Mouse (Mus musculus): ENCODE data around the gene Lmf1.

Lmf1 gene

GRCm38 (mm10) chr17:25568206-25568605, 10.7 kb upstream of the Lmf1 start:
- peak in 1 of 2 experiments; percentile 38 for DNase-seq (ENCODE audit: low spot score in 2 of 2)

- peak in 1 of 2 experiments; percentile 23 for DNase-seq (ENCODE audit: low spot score in 2 of 2)
Observed at GRCm38 (mm10) chr17:25568880-25569279, 10.0 kb upstream of the Lmf1 start.

GRCm38 (mm10) chr17:25569833-25570647, 8.8 kb upstream of the Lmf1 start:
- DNase-seq (ENCODE audit: low spot score in 2 of 2): no peak

GRCm38 (mm10) chr17:25570648-25571452, 8.0 kb upstream of the Lmf1 start, which contains the start of gene Sox8:
Sox8 (minus strand) TSS chr17:25570686.
- peak; percentile 84 to 87 for DNase-seq (ENCODE audit: low spot score in 2 of 2)

GRCm38 (mm10) chr17:25571453-25571820, 7.4 kb upstream of the Lmf1 start:
- DNase-seq (ENCODE audit: low spot score in 2 of 2): no peak

- DNase-seq (ENCODE audit: low spot score in 2 of 2): peak in 1 of 2 experiments; percentile 25
Observed at GRCm38 (mm10) chr17:25575208-25575971, 3.5 kb upstream of the Lmf1 start.

DNA sequence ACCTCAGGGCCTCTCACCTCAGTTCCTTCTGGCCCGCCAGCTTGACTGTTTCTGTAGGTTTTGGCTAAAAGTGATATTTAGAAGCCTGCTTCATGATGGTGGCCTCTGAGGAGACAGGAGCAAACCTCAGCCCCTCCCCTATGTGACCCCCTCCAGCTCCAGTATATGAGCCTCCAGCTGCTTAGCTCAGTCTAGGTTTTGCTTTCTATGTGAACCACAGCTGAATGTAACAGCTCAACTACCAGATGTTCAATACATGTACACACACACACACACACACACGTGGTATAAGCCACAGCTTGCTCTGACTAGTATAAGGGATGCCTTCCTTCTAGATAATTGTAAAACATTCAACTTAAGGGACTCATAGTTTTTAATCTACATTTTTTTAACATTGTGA, 2.9 kb upstream of the Lmf1 start:
- DNase-seq (ENCODE audit: low spot score in 2 of 2): no peak

DNA sequence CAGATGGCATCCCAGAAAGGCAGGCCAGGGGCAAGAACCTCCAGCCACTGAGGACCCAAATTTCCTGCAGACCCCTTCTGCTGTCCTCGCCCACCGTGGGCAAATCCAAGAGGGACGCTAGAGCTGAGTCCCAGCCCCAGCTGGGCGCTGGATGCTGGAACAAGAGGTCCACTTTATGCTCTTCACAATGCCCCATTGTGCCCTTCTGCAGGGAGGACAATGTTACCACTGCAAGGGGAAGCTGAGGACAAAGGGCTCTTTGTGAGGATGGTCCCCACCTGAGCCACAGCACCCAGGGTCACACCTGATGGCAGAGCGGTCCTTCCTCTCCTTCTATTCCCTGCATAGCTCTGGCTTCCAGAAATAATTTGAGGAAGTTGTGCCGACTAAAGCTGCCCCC, 1.6 kb upstream of the Lmf1 start:
- DNase-seq (ENCODE audit: low spot score in 2 of 2): no peak

GRCm38 (mm10) chr17:25577702-25578101, 1.2 kb upstream of the Lmf1 start:
- no peak for DNase-seq (ENCODE audit: low spot score in 2 of 2)

GRCm38 (mm10) chr17:25579332-25580047, 605 bp downstream of the Lmf1 start:
- peak in 1 of 2 experiments; percentile 15 for DNase-seq (ENCODE audit: low spot score in 2 of 2)

GRCm38 (mm10) chr17:25582076-25582475, 3.2 kb downstream of the Lmf1 start:
- DNase-seq (ENCODE audit: low spot score in 2 of 2): no peak

DNA sequence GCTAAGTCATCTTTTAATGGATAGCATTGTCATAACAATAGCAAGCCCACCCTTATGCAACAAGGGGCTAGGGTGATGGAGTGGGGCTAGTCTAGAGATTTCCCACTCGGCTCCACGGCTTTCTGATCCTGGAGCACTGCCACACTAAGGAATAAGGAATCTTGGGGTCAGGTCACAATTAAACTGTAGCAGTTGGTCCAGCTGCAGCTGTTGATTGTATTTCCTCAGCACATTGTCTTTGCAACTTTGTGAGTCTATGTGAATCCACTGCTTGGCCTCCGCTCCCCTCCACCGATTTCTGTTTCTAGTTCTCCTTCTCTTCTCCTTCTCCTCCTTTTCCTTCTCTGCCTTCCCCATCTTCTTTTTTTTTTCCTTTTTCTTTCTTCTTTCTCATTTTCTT, 4.2 kb downstream of the Lmf1 start:
- DNase-seq (ENCODE audit: low spot score in 2 of 2): no peak

GRCm38 (mm10) chr17:25583858-25584257, 5.0 kb downstream of the Lmf1 start:
- DNase-seq (ENCODE audit: low spot score in 2 of 2): no peak

DNA sequence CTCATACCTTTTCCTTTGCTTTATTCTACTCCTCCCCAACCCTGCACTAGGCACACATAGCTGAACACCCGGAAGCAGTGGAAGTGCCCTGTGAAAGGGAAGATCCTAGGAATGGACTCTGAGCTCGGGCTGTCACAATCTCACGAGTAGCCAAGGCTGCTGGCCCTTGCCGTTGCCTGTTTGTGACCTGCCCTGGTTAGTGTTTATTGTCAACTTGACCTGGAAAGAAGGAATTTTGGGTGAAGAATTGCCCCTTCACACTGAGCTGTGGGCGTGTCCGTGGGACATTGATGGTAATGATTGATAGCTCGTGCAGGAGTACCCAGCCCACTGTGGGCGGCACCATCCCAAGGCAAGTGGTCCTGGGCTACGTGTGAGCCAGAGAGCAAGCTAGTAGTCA, 5.8 kb downstream of the Lmf1 start:
- DNase-seq (ENCODE audit: low spot score in 2 of 2): no peak

GRCm38 (mm10) chr17:25590068-25590467, 11.2 kb downstream of the Lmf1 start:
- no peak for DNase-seq (ENCODE audit: low spot score in 2 of 2)

DNA sequence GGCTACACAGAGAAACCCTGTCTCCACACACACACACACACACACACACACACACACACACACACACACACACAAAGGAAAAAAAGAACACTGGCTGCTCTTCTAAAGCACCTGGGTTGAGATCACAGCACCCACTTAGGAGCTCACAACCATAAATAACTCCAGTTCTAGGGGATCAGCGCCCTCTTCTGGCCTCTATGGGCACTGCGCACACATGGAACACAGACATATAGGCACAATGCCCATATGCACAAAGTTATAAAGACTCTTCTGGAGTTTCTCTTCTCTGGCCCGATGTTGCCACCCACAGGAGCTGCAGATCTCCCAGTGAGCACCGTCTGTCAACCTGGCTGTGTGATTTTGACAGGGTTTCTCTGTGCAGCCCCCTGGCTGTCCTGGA, 12.1 kb downstream of the Lmf1 start:
- no peak for DNase-seq (ENCODE audit: low spot score in 2 of 2)

DNA sequence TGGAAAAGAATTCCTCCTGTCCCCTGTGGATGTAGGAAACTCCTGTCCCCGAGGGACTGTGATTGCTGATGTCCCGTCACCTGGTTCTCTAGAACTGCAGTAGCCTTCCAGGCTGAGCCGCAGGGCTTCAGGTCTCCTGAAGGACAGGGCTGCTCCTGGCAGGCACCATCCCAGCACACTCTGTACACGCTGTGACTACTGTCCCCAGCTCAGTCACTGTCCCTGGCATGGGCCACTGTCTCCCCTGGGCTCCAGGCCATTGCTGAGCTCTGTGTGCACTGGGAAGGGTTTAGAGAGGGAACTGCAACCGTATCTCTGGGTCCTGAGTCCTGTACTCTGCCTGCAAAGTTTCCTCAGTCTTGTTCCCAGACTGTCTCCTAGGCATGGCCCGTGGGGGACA, 13.5 kb downstream of the Lmf1 start:
- DNase-seq (ENCODE audit: low spot score in 2 of 2): no peak

- DNase-seq (ENCODE audit: low spot score in 2 of 2): no peak
Observed at GRCm38 (mm10) chr17:25593411-25594261, 14.8 kb downstream of the Lmf1 start.

DNA sequence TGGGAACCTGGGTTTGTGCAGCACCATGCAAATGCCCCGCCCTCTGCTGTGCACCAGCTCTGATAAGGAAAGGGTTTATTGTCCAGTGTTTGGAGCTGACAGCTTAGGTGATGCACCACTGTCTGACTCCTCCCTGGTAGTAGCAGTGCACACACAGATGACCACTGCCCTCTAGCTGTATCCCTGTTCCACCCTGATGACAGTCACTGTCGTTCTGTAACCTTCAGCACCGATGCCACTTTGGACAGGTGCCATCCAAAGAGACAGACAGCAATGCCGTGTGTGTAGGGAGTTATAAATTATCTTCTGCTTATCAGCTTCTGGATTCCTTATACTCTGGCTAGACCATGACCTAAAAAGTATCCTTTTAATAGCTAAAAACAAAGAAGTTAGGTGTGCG, 16.6 kb downstream of the Lmf1 start:
- DNase-seq (ENCODE audit: low spot score in 2 of 2): no peak

DNA sequence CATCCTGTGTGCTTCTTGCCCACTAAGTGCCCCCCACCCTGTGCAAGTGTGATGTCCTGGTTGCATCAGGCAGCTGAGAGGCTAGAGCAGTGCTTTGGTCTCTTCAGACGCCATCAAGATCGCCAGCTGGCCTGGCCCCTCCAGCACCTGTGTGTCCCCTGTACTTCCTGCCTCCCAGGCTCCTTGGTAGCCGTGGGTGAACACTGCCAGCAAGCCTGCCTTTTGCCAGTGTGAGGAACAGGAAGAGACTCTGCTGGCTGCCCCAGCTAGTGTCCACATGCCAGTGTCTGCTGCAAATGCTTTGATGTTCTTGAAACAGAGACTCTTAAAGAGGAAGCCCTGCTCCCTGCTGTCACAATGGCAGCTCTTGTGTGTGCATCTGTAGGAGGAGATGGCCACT, 18.7 kb downstream of the Lmf1 start:
- DNase-seq (ENCODE audit: low spot score in 2 of 2): no peak

GRCm38 (mm10) chr17:25602366-25602765, 23.5 kb downstream of the Lmf1 start:
- no peak for DNase-seq (ENCODE audit: low spot score in 2 of 2)
